Mouse (Mus musculus): ENCODE results near the gene Ramp1. TPM values are rescaled to one million over a fixed set of nuclear protein-coding genes. Genes with fewer than 3 reads are reported as not detected.

Ramp1 gene
- total RNA-seq, 2 experiments from 2014 or later = 19.0 to 29.3 TPM

DNA sequence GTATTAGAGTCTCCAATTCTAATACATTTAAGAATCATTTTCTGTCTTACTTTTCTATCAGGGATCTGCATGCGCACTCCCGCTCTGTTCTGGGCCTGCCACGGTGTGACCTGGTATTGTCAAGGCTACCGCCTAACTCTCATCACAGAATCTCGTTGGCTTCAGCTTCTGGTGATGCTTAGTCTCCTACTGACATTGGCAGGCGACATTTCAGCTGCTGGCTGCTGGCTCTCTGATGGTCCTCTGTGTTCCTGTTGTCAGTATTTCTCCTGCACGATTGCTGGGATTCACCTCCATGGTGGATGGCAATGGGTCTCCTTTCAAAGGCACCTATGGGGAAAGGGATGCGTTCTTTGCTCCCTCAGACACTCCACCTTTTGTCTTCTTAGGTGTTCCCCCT, 26.7 kb downstream of the Ramp1 start:
- intact Hi-C loops (cut with DNase I) = no loop called here
- no peak overlapping the region for H3K4me3 ChIP-seq
- no peak for DNase-seq
- peak overlapping the region; percentile 90; the same call in 1 of the 2 replicates for H3K27ac ChIP-seq
- no peak for TF ChIP-seq CTCF (IDR thresholded peaks at IDR 0.05)

DNA sequence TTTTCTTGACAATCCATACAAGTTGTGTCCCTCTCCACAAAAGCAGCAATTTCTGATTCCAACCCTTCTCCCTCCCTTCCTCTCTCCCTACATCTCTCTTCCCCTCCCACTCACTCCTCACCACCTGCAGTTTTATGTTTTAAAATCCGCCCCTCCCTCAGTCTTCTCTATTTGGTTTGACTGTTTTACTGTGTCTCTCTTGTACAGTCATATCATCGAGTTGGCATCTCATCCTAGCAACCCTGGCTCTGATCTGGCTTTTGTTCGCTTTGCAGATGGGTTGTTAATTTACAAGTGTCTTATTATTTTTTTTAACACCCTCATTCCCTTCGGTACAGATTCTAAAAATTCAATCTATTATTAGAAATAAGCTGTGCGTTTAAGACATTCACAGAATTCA, 27.3 kb downstream of the Ramp1 start:
- Histone ChIP-seq H3K4me3 (no peak overlapping the region), H3K27ac (peak overlapping the region; percentile 90)
- no peak for DNase-seq
- intact Hi-C loops (cut with DNase I) = no loop called here
- TF ChIP-seq CTCF (IDR thresholded peaks at IDR 0.05) = no peak

DNA sequence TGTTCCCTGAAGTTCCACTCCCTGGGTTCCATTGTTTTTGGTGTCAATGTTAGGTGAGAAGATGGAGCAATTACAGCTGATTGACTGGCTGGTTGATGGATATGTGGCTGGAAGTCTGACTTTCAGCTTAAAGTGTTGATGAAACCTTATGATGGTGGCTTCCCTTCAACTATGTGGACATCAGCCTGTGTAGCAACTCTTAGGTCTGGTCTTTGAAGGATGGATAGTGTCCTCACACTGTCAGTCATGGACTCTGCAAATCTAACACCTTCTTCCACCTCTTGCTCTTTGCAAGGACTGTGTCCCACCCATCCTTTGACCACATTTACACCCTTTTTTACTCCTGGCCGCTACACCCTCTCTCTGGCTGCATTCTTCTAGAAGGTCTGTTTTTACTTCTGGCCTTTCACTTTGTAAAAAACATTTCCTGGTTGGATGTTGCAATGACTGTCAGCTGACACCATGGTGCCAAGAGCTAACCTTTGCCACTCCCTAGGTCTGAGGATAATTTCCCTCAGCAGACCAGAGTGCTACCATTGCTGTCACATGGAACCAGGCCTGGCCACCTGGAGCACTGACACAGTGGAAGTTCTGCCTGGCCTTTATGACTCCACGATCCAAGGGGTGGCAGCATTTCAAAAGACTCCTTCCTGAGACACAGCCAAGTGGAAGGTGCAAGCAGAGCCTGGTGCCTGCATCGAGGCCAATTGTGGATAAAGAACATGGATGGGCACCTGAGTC, 27.9 kb downstream of the Ramp1 start:
- intact Hi-C loops (cut with DNase I) = no loop called here
- DNase-seq = peak; percentile 62
- TF ChIP-seq CTCF (IDR thresholded peaks at IDR 0.05) = no peak
- Histone ChIP-seq H3K27ac (peak overlapping the region; percentile 90), H3K4me3 (no peak overlapping the region)

DNA sequence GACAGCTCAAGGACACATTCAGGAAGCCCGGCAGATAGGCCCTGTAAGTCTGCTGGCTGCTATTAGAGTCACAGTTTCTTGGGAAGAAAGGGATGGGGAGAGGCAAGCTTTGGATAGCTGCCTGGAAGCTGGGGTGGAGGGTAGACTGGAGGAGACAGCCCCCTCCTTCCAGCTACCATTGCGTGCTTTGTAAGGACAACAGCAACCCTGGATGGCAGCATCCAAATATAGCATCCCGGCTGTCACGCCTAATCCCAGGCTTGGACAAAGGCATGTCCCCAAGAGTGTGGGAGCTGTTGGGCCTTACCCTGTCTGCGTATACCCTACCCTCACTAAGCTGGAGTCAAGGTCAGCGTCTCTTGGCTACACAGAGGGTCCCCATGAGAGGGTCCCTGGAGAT, 29.7 kb downstream of the Ramp1 start:
- peak overlapping the region; percentile 90 for H3K27ac ChIP-seq
- intact Hi-C loops (cut with DNase I) = no loop called here
- H3K4me3 ChIP-seq = peak overlapping the region; percentile 1; the same call in 1 of the 2 replicates
- peak; percentile 64 for DNase-seq
- TF ChIP-seq CTCF (IDR thresholded peaks at IDR 0.05) = no peak

DNA sequence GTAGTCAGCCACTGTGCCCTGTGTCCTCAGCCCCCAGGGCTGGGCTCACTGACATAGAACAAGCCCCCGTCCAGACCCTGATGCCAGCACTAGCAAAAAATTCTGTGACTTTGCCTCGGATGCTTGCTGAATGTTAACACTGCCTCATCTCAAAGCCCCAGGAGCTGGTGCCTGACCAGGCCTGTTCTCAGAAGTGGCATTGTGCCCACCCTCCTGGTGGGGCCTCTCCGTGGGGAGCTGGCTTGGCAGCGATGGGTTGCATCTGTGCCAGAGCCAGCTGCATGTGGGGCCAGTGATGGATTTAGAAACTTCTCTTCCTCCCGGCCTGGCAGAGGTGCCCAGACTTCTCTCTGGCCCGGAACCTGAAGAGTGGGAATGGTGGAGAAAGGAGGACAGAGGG, 30.2 kb downstream of the Ramp1 start:
- peak; percentile 92 for DNase-seq
- no peak for TF ChIP-seq CTCF (IDR thresholded peaks at IDR 0.05)
- Histone ChIP-seq H3K4me3 (peak overlapping the region; percentile 1; the same call in 1 of the 2 replicates), H3K27ac (peak overlapping the region; percentile 90)
- intact Hi-C loops (cut with DNase I) = loop anchor here (2.0 kb wide), 1 partner anchor 237 kb away; no protein-coding TSS in a partner anchor

DNA sequence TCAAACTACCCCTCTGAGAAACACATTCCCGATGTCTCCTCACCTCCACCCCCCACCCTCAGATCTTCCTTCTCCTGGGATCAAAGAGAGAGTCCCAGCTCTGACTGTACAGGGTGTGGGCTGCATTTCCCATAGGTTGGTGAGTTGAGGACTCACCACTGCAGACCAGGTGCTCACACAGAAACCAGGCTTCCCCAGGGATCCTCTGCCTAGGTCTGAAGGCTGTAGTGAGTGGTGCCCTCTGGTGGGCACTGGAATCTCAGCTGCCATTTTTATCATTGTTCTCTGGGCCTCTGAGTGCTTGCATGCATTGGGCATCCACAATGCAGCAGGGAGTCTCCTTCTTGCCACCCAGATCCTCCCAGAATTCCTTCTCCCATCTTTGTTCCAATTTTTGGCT, 31.5 kb downstream of the Ramp1 start:
- peak; percentile 67 for DNase-seq
- peak overlapping the region; percentile 90 for H3K27ac ChIP-seq
- intact Hi-C loops (cut with DNase I) = loop anchor here (1.0 to 2.0 kb wide), 2 partner anchors 32 to 238 kb away; partner anchors contain the start of gene Ramp1

DNA sequence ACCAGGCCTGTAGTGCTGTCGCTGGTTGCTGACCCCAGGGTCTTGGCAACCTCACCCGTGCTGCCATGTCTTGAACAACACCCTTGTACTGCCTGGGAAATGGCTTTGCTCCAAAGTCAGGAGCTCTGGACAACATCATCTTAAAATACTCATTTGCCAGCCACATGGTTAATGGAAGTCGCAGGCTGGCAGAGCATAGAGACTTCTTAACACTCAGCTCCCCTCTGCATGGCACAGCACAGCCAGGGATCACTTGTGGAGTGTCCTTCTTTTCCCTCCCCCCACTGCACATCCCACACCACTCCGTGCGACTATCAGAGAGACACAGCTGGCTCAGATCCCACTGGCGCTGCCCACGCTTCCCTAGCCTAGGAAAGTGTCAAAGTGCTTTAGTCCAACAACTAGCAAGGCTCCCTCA, 32.0 kb downstream of the Ramp1 start:
- no peak for DNase-seq
- TF ChIP-seq CTCF (IDR thresholded peaks at IDR 0.05) = no peak
- intact Hi-C loops (cut with DNase I) = loop anchor here (1.0 to 2.0 kb wide), 2 partner anchors 32 to 239 kb away; partner anchors contain the start of gene Ramp1
- Histone ChIP-seq H3K27ac (peak overlapping the region; percentile 90; the same call in 1 of the 2 replicates), H3K4me3 (no peak overlapping the region)

More for the DNA sequence above, 31.5 kb downstream of the Ramp1 start:
- H3K4me3 ChIP-seq = no peak overlapping the region
- TF ChIP-seq CTCF (IDR thresholded peaks at IDR 0.05) = peak; percentile 71

DNA sequence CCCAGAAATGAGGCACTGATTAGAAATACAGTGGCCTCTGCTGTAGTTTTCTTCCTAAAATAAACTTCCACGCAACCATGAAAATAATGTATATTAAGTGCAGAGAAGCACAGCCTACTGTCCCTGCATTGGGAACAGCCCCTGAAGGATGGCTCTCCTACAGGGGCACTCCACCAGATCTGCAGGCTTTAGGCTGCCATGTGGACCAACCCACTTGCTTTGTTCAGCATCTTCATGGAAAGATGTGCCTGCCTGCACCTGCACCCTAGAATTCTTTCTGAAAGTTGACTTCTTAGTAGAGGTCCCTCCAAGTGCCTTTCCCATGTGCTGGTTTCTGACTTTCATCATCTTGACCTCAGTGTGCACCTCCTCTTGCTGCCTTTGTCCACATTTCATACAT, 35.6 kb downstream of the Ramp1 start:
- intact Hi-C loops (cut with DNase I) = no loop called here
- TF ChIP-seq CTCF (IDR thresholded peaks at IDR 0.05) = no peak
- DNase-seq = no peak
- peak overlapping the region; percentile 90 for H3K27ac ChIP-seq
- no peak overlapping the region for H3K4me3 ChIP-seq

DNA sequence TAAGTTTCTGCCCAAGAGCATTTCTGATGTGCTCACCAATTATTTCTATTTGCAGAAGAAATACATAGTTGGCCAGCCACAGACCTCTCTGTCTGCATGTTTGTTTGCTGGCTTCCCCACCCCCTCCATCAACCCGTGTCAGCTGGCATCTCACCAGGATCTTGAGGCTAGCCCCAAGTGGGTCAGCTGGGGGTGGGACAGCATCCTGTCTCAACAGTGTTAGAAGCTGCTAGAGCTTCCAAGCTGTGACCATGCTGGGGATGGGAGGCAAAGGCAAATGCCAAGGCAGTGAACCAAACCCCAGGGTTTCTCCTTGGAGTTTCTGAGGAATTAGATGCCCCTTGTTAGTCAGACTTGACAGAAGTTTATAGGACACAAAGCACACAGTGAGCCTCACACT, 36.4 kb downstream of the Ramp1 start:
- DNase-seq = peak; percentile 46
- Histone ChIP-seq H3K4me3 (no peak overlapping the region), H3K27ac (peak overlapping the region; percentile 90)
- TF ChIP-seq CTCF (IDR thresholded peaks at IDR 0.05) = no peak
- intact Hi-C loops (cut with DNase I) = no loop called here

DNA sequence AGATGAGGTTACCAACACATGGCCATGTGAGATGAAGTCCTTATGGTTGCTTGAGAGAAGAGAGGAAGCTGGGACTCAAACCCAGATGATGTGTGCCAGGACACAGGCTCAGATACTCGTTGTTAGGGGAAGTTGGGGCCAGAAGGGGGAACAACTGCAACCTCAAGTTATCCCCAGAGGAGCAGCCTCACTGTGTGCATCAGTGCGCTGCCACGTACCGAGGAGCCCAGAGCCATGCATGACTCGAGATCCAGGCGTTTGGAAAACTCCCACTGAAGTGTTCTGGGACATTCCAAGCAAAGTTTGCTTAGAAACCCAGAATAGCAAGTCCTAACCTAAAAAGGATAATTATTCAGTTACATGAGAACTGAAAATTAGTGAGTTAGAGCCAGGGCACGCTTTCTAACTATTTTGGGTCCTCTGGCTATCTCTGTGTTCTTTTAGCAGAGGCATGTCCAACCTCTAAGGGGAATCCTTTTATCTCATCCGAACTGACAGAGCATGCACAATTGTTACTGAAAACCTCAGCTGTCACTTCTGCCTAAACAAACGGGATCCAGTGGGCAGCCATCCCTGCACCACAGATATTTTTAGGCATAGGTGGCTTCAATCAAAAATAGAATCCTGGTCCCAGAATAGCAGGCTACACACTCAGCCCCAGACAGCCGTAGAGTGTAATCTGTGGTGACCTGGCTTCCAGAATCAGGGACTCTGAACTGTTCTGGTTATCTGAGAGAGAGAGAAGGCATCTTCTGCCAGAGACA, 37.1 kb downstream of the Ramp1 start:
- intact Hi-C loops (cut with DNase I) = no loop called here
- TF ChIP-seq CTCF (IDR thresholded peaks at IDR 0.05) = no peak
- peak overlapping the region; percentile 90 for H3K27ac ChIP-seq
- DNase-seq = peak; percentile 70
- H3K4me3 ChIP-seq = peak overlapping the region; percentile 15; the same call in 1 of the 2 replicates

DNA sequence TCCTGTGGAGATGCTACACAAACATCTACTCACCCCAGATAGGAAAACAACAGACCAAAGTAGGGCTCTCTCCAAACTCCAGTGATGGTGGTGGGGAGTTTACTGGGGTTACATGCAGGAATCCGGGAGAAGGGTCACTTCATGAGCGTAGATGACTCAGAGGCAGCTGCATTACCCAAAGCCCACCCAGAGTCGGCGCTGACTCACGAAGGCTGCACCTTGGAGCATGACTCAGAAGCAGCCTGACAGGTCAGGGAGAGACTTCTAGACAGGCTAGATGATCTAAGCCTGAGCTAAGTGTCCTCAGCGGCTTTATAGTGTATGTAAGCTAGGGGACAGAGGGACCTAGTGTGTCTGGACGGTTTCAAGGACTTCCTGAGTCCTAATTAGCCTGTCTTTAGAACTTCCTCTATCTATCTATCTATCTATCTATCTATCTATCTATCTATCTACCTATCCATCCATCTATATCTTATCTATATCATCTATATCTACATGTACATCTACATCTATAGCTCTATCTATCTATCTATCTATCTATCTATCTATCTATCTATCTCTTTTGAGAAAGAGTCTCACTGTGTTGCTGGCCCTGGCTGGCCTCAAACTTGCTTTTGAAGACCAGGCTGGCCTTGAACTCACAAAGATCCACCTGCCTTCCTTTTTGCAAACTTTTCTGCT, 40.2 kb downstream of the Ramp1 start:
- no peak for TF ChIP-seq CTCF (IDR thresholded peaks at IDR 0.05)
- Histone ChIP-seq H3K4me3 (no peak overlapping the region), H3K27ac (no peak overlapping the region)
- no peak for DNase-seq
- intact Hi-C loops (cut with DNase I) = no loop called here

DNA sequence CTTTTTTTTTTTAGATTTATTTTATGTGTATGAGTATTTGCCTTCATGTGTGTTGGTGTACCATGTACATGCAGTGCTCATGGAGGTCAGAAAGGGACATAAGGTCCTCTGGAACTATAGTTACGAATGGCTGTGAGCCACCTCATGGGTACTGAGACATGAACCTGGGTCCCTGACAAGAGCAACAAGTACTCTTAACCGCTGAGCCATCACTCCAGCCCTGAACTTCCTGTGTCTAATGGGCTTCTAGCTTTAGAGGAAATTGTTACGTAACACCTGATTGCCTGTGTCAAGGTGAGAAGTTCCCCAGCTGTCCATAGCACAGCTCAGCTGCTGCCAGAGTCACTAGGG, 40.7 kb downstream of the Ramp1 start:
- H3K27ac ChIP-seq = no peak overlapping the region
- DNase-seq = no peak
- TF ChIP-seq CTCF (IDR thresholded peaks at IDR 0.05) = no peak
- intact Hi-C loops (cut with DNase I) = no loop called here
- no peak overlapping the region for H3K4me3 ChIP-seq

DNA sequence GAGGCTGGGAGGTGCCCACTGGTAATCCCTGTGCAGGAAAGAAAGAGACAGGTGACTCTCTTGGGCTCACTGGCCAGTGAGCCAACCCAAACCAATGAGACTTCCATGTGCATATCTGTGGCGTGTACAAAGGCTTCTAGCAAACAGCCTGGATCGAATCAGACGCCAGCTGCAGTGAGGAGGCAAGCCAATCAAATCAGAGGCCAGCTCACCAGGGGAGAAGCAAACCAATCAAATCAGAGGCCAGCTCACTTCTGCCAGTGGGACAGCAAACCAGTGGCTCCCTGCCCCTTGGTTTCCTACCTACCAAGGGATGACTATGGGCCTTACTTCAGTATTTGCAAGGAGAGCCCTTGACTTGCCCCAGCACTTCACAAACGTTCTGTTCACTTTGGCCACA, 46.9 kb downstream of the Ramp1 start:
- no peak overlapping the region for H3K4me3 ChIP-seq
- intact Hi-C loops (cut with DNase I) = no loop called here
- no peak for DNase-seq
- H3K27ac ChIP-seq = no peak overlapping the region
- TF ChIP-seq CTCF (IDR thresholded peaks at IDR 0.05) = no peak
